Mouse (Mus musculus) forelimb bud, embryonic 11.5 days (tissue): Measurements from ENCODE around the gene Rras.

ENCODE experiments used
- DNase-seq: peaks from one replicate; pipeline ENCODE4 v3.0.0-alpha.2; 2012; ENCODE audit warnings: low read depth, low spot score

Rras gene

DNA sequence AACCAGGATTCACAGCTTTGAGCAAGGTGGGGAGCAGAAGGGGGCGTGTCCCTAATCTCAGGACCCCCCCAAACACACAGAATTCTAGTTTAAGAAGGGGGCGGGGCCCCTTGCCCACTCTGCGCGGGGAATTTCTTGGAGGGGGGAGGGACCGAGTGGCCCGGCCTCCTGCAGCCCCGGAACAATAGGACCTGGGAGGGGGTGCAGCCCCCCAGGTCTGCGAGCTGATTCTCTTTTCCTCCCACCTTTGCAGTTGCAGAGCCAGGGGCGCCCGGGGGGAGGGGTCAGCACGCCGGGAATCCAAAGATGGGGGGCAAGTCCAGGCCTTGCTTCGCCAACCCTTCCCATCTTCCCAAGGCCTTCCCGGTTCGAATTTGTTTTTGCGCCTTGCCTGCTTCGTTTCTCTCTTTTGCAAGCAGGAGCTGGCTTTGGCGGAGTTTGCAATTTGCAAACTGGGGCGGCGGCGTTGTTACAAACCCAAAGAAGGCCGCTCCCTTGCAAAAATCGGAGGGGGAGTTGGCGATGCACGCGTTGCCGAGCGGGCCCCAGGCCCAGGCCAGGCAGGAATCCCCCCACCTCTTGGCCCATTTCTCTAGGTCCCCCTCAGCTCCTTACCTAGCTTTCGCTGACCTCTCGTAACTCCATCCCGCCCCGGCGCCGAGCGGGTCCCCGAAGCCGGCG is 34.6 kb downstream of the Rras start:
- no peak for DNase-seq

DNA sequence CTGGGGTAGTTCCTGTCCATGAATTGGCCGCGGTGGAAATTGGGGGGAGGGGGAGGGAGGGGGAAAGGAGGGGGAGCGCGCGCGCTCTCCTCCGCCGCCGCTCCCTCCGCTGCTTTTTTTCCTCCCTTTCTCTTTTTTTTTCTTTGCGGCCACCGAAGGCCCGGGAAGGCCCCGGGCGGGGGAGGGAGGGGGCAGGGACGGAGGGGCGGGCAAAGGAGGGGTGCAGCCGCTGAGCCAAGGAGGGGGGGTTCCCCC is 35.0 kb downstream of the Rras start, which contains the start of gene Prr12:
Prr12 (minus strand) TSS at position 20 of the 255 bp plus-strand sequence.
- peak; percentile 66 for DNase-seq

DNA sequence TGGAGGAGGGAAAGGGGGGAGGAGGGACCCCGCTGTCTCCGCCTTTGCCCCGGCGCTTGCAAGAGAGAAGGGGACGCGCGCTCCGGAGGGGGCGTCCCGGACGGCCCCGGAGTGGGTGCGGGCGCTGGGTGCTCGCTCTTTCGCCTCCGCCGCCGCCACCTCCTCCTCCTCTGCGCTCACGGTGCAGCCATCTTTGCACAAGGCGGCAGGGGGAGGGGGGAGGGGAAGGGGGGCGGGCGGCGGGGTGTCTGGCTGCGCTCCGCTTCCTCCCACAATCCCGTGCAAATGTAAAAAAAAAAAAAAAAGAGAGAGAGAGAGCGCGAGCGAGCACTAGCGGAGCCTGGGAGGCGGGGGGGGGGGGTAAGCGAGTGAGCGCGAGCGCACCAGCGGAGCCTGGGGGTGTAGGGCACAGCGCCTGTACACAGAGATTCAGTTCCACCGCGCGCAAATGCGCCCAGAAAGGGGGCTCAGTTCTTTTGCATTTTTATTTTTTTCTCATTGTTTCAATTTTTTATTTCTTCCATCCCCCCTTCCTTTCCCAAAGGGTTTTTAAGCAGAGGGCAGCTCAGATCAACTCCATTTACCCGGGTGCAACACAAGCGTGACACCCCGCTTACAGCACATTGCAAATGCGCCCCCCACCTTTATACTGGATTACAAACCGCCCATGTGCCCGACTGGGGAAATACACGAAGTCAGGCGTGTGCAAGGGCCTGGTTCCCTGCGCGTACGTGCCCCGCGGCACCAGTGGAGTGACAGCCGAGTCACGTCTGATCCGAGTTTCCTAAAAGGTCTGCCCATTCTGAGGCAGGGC is 35.6 kb downstream of the Rras start:
- DNase-seq: peak; percentile 71

DNA sequence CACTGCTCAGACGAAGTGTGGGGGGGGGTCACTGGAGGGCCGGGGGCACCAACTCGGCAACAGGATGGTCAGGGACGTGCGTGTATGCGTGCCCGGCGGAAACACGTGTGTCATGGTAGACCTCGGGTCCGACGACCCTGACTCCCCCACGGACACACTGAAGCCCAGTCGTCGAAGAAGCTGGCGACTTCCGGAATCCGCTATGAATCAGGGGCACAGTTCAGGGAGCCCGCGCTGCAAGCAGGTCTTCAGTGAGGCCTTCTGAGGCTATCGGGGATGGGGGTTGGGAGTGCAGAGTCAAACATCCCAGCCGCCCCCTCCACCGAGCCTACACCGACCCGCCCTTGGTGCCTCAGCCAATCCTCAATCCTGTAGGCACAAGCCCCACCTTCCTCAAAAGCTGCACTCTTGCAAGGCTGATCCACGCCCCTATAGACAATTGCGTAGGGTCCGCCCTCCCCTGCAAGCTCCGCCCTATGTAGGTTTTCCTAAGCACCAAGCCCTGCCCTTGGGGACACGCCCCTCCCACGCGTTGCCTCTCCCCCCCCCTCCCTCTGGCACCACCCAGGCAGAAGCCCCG is 36.3 kb downstream of the Rras start:
- peak; percentile 98 for DNase-seq

DNA sequence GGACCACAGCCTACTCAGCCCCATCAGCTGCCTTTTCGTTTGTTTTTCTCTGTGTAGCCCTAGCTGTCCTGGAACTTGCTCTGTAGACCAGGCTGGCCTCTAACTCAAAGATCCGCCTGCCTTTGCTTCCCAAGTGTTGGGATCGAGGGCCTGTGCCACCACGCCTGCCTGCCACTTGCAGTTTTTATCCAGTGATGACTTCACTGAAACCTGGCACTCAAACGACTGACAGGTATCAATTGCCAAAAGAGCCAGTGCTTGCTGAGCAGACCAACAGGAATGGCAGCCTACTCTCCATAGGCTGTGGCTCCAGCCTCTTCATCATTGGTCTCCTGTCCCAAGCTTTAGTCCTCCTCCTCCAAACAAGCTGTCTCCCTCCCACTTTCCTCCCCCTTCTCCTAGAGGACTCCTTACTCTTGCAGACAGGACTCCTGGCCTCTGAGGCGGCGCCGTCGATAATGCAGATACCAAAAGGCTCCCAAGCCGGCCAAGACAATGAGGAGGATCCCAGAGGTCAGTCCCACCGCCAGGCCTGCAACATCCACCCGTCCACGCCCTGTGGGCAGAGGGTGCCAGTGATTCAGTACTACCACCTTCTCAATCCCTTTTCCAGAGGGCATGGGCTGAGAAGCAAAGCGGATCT is 38.7 kb downstream of the Rras start:
- no peak for DNase-seq

DNA sequence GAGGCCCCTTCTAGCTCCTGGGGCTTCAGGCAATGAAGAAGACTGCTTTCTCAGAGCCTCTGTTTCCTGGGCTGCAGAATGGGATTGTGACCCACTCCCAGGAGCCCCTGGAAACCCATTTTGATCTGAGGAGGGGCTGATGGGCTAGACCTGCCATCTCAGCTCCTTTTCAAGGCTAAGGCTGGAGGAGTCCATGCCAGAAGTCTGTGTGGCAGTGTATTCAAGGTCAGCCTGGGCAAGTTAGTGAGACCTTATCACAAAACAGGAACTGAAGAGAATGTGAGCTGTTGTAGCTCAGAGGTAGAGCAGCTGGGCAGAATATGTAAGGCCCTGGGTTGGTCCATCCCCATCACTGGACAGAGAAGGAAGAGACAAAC is 39.2 kb downstream of the Rras start:
- DNase-seq: no peak

DNA sequence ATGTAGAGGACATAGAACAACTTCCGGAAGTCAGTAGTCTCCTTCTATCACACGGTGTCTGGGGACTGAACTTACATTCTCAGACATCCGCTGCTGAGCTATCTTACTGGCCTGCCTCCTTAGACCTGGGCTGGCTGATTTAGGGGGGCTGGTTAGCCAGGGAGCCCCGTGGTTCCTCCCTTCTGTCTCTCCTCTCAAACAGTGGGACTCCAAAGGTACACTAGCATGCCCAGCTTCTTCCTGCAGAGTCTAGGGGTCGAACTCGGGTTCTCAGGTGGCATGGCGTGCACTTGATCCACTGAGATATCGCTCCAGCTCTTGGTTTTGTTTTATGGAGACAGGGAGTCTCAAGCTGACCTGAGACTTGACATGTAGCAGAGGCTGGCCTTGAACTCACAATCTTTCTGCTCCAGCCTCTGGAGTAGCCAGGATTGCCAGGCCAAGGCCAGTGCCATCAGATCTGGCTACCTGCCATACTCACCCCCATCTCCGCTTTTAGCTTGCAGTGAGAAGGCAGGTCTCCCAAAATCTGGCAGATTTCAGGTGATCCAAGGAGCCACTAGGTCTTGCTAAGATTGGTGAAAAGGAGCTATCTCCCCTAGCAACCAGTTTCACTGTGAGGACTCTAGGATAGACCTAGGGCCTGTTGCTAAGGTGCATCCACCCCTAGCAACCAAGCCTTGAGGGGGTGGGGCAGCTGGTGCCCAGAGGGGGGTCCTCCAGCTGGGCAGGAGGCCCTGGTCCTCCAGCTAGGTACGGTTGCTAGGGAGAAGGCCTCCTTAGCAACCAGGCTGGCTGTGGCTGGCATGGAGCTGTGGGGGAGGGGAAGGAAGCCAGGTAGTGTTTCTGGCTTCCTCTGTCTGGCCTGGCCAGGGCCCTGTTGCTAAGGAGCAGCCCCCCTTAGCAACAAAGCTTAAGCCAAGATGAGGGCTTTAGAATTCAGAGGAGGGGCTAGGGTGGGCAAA is 41.1 kb downstream of the Rras start:
- DNase-seq: peak; percentile 70

DNA sequence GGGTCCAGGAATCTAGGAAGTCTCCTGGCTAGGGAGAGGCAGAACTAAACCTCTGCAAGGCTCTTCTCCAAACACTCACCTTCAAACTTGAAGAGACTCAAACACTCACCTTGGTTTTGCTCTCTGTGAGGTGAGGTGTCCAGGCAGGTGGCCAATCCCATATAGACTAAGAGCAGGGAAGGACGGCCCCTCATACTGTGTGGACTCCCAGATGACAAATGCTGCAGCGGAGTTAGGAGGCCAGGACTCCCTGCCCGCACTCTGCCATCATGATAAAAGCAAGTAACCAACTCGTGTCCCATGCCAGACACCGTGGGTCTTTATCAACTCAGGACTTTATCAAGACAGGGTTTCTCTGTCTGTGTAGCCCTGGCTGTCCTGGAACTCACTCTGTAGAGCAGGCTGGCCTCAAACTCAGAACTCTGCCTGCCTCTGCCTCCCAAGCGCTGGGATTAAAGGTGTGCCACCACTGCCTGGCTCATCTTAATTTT is 42.9 kb downstream of the Rras start:
- DNase-seq: no peak

DNA sequence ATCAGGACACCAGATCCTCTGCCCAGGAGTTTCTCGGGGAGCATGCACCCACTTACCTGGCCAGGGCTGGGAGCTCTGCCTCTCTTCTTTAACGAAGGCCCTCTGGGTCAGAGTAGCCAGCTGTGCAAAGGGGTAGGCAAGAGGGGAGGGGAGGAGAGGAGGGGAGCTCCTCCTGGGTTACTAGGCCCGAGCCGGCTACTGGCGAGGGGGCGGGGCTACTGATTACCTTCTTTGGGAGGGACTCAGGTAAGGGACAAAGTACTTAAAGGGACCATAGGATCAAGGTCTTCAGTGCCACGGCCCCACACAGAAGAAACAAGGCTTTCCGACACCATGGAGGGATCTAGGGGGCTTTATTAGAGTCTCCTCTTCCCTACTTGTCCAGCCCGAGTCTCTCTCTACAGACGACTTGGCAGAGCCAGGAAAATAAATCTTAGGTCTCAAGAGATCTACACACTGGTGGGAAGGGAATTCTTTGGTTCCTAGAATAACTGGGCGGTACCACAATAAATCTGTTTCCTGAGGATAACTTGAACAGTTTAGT is 43.8 kb downstream of the Rras start:
- no peak for DNase-seq

DNA sequence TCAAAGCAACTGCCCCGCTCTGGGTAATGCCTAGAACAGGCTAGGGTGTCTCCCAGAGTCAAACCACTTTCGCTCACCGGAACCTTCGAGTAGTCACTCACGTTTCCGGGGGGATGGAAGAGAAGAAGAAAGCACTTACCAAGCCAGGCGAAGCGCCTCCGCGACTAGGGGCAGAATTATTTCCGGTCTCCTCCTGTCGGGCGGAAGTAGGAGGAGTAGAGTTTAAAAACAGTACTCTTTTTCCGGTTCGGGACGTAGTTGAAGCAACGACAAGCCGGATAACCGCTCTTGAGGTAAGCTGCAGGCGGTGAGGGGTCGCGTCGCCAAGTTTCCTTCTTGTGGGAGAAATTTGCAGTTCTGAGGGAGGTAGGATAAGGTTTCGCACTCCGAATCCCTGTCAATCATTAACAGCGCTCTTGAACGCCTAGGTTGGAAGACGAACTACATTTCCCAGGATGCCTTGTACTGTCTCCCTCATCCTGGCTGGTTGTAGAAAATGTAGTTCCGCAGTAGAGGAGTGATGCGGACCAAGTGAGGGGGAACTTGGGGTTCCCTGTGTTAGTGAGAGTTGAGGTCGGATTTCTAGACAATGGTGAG is 44.6 kb downstream of the Rras start, which contains the start of the genes Nosip and Prrg2:
Nosip (plus strand) TSS at position 191 of the 597 bp plus-strand sequence.
Prrg2 (minus strand) TSS at position 439 of the 597 bp plus-strand sequence.
- peak; percentile 97 for DNase-seq

DNA sequence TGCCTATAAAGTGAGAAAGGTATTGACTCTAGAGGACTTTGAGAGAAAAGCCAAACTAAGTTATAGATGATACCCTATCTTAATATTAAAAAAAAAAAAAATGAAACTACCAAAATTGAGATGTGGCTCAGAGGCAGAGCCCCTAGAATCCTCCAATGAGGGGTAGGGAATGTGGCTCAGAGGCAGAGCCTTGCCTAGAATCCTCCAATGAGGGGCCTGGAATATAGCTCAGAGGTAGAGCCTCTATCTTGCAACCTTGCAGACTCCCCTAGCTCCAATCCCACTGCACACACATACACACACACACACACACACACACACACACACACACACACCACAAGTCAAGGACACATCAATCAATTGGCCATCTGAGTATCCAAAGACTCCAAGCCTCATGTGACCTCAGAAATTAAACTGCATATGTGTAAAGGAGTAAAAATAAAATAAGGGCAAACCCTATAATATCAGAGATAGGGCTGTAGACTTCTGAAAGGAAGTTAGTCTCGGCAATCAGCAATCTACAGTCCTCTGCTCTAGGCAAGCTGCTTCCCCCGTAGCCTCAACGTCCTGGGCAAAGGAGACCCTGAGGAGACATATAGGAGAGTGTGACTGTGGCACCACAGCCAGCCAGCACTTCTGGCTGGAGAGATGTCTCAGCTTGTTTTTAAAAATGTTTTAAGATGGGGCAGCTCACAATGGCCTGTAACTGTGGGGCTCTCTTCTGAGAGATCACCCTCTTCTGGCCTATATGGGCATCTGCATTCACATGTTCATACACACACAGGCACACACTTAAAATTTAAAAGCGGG is 49.6 kb downstream of the Rras start:
- DNase-seq: no peak

DNA sequence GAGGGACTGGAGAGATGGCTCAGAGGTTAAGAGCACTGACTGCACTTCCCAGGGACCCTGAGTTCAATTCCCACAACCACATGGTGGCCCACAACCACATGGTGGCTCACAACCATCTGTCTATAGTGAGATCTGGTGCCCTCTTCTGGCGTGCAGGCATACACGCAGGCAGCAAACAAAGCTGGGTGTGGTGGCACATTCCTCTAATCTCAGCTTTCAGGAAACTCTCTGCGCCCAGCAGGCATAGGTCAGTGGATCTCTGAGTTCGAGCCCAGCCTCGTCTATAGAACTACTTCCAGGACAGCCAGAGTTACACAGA is 50.2 kb downstream of the Rras start:
- peak; percentile 68 for DNase-seq

DNA sequence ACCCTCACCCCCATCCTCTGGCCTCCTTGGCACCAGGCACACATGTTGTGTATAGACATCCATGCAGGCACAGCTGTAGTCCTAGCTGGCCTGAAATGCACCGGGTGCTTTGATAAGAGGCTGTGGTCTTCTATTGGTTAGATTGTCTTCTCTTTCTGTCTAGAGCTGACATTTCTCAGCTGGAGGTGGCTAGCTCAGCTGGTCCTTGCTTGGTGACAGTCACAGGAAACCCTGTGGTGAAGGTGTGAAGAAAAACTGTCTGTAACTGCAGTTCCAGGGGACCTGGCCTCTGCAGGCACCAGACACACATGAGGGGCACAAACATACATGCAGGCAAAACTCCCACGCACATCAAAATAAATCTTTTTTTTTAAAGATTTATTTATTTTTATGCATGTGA is 51.9 kb downstream of the Rras start:
- DNase-seq: no peak
